ENCODE assay signal across 23 mouse cellular contexts in genomic region chr17:28067303-28067702, GRCm38 (mm10). TPM values are rescaled to one million over a fixed set of nuclear protein-coding genes. Genes with fewer than 3 reads are reported as not detected.
DNase-seq lines count a peak whose midpoint lies in the region; ATAC-seq and TF ChIP-seq lines count a peak whose summit lies in the region.
"Had no signal": no experiment of that assay in that cellular context is flagged by ENCODE, and none has a peak within 500 bp of the region (broad histone marks: within the 10 kb centered on the region; RNA-seq: fewer than 3 reads in every experiment).

No protein-coding gene starts in this region.

- 0 out of 2 replicates have a peak, but pooled peaks cover 2% of the 10 kb centered on the region for H3K36me3 ChIP-seq in lung, embryonic 14.5 days (ENCODE audit: insufficient read depth)
- H3K36me3 ChIP-seq: embryonic facial prominence, embryonic 13.5 days; hindbrain, embryonic 10.5 days; intestine, embryonic 15.5 days had no signal

- no peak for TF ChIP-seq CTCF in lung, embryonic 14.5 days (IDR thresholded peaks at IDR 0.05; ENCODE audit: low read depth)
- no peak for TF ChIP-seq CTCF in lung, adult 2 months (IDR thresholded peaks at IDR 0.05; ENCODE audit: insufficient read depth, low read length)

- H3K9ac ChIP-seq in lung, embryonic 14.5 days = no peak overlapping the region
- H3K9ac ChIP-seq: embryonic facial prominence, embryonic 13.5 days; hindbrain, embryonic 14.5 days; intestine, embryonic 15.5 days had no signal

- no peaks in the 10 kb centered on the region for H3K9me3 ChIP-seq in lung, embryonic 14.5 days (ENCODE audit: low read depth, low read length)
- H3K9me3 ChIP-seq: embryonic facial prominence, embryonic 13.5 days; hindbrain, embryonic 10.5 days; intestine, embryonic 15.5 days had no signal

- H3K4me3 ChIP-seq in lung, embryonic 14.5 days (ENCODE audit: low read depth, low read length) = no peak overlapping the region
- no peak overlapping the region for H3K4me3 ChIP-seq in lung, adult 2 months (replicated peaks; ENCODE audit: extremely low read depth, low read depth, low read length)
- H3K4me3 ChIP-seq: embryonic facial prominence, embryonic 13.5 days; heart, adult 2 months; hindbrain, embryonic 10.5 days; intestine, embryonic 15.5 days had no signal

- DNase-seq in lung, embryonic 14.5 days = peak; percentile 51
- DNase-seq in lung, adult 2 months = no peak
- peak; percentile 27 for DNase-seq in MN1 (ENCODE audit: low spot score)
- DNase-seq in brain, adult 2 months (ENCODE audit: low read depth, low spot score) = peak; percentile 18
- DNase-seq in thymus, postnatal 4 days = no peak
- DNase-seq in frontal cortex, postnatal 36 days (ENCODE audit: low spot score in 2 of 2) = no peak
- DNase-seq in embryo, embryonic 9.5 days (ENCODE audit: extremely low spot score) = no peak
- DNase-seq: adrenal gland, adult 8-10 months; adrenal gland, postnatal 36 days; B cell, adult 2 months; cerebellum, adult 11 months; cerebellum, adult 8-10 months; cerebellum, postnatal 14 days; embryo, embryonic 11 days; gastrocnemius, postnatal 10 days; heart, adult 2 months had no signal

- no peak for ATAC-seq in lung, embryonic 14.5 days (ENCODE audit: insufficient read depth)
- ATAC-seq: CD4-positive, CD25-positive, alpha-beta regulatory T cell, adult 4 months; forebrain, embryonic 14.5 days; intestine, embryonic 15.5 days had no signal

- H3K4me1 ChIP-seq in lung, embryonic 14.5 days (ENCODE audit: insufficient read depth) = no peaks in the 10 kb centered on the region
- H3K4me1 ChIP-seq in lung, adult 2 months (ENCODE audit: control insufficient read depth, insufficient read depth, low read length) = peaks cover 2% of the 10 kb centered on the region; the same call in 1 of the 2 replicates
- H3K4me1 ChIP-seq: intestine, embryonic 15.5 days had no signal

- H3K27ac ChIP-seq in lung, embryonic 14.5 days (ENCODE audit: low read depth) = no peak overlapping the region
- H3K27ac ChIP-seq: embryonic facial prominence, embryonic 13.5 days; heart, adult 2 months; hindbrain, embryonic 10.5 days; hindbrain, embryonic 14.5 days; intestine, embryonic 15.5 days had no signal

- H3K27me3 ChIP-seq in lung, embryonic 14.5 days (ENCODE audit: insufficient read depth, low read length) = no peaks in the 10 kb centered on the region
- H3K27me3 ChIP-seq: embryonic facial prominence, embryonic 13.5 days; intestine, embryonic 15.5 days had no signal

- 58% methylated on average over 4 of the region's 4 CpGs for WGBS in lung, embryonic 14.5 days
- 62% methylated on average over 4 of the region's 4 CpGs for WGBS in lung, adult 2 months

- H3K4me2 ChIP-seq in lung, embryonic 14.5 days = no peak overlapping the region
- H3K4me2 ChIP-seq: embryonic facial prominence, embryonic 13.5 days; heart, embryonic 11.5 days; hindbrain, embryonic 14.5 days; intestine, embryonic 15.5 days had no signal

- no peak for TF ChIP-seq POLR2A in lung, adult 2 months (IDR thresholded peaks at IDR 0.05; ENCODE audit: borderline replicate concordance, extremely low read depth, low read depth, low read length)

RNA-seq across cellular contexts. Expression of gene Tcp11, which starts 13.1 kb away (rescaled TPM):
- 1.6 and 2.0 TPM in 2 replicates for polyA plus RNA-seq in lung, embryonic 14.5 days (2014; fragmentation: Nextera tagmentation; extraction: Ambion mirVana)
- polyA plus RNA-seq in lung, adult 2 months (2012; rRNA removed) = 13.4 and 16.9 TPM in 2 replicates

Comparison
In these comparisons a context has a peak if more than half of its experiments do, and no peak if none do; other contexts are left out.
1. DNase-seq: peak in lung, embryonic 14.5 days (single experiment), MN1 (single experiment) and brain, adult 2 months (single experiment); none in lung, adult 2 months (single experiment), thymus, postnatal 4 days (single experiment), frontal cortex, postnatal 36 days (0 of 2) and embryo, embryonic 9.5 days (single experiment).